14 mouse cellular contexts compared by ENCODE assay signal in genomic region chr10:18864753-18865152, GRCm38 (mm10).
"Had no signal": no experiment of that assay in that cellular context is flagged by ENCODE, and none has a peak within 500 bp of the region (broad histone marks: within the 10 kb centered on the region; RNA-seq: fewer than 3 reads in every experiment).

No protein-coding gene starts in this region.

- DNase-seq: kidney, adult 8-10 months; kidney, postnatal 36 days; layer of hippocampus, postnatal 36 days; liver, embryonic 13.5 days; lung, adult 2 months; lung, postnatal 14 days; lung, postnatal 4 days; retina, postnatal 1 day; right cerebral cortex, postnatal 25 days; thymus, adult 18-20 months; thymus, postnatal 14 days had no signal

- ATAC-seq: intestine, postnatal 0 days; midbrain, embryonic 13.5 days; midbrain, embryonic 16.5 days had no signal
